Mouse (Mus musculus): ENCODE results near the gene Lyg1.

- TF ChIP-seq CTCF (IDR thresholded peaks at IDR 0.05) (no peak), EP300 (IDR thresholded peaks at IDR 0.05) (no peak)
Observed at GRCm38 (mm10) chr1:37918096-37918495, 39.5 kb downstream of the Lyg1 start.
